Mouse (Mus musculus) olfactory bulb, adult 2 months (tissue): ENCODE measurements around the gene Onecut1. TPM values are rescaled to one million over a fixed set of nuclear protein-coding genes. Genes with fewer than 3 reads are reported as not detected.

Source experiments
- H3K27ac ChIP-seq: fragments of 200-500 bp; 2 replicates; pipeline ENCODE4 v1.5.1; 2012; ENCODE audit warnings: low read depth, low read length; ENCODE audit not compliant: insufficient read depth
- H3K4me1 ChIP-seq: fragments of 200-500 bp; 2 replicates; pipeline ENCODE4 v1.6.1; 2012; ENCODE audit warnings: low read length; ENCODE audit not compliant: control insufficient read depth, insufficient read depth
- H3K4me3 ChIP-seq: fragments of 200-500 bp; 2 replicates; pipeline ENCODE4 v1.5.1; 2012; ENCODE audit warnings: mild to moderate bottlenecking, low read depth, low read length, moderate library complexity; ENCODE audit not compliant: insufficient read depth
- CTCF ChIP-seq: fragments of 200-500 bp; IDR thresholded peaks from 2 replicates; pipeline ENCODE4 v1.5.1; 2012; ENCODE audit warnings: low read depth, mild to moderate bottlenecking, low read length, moderate library complexity; ENCODE audit not compliant: insufficient read depth
- POLR2A ChIP-seq: fragments of 200-500 bp; IDR thresholded peaks from 2 replicates; pipeline ENCODE4 v1.6.1; 2012; ENCODE audit warnings: mild to moderate bottlenecking, low read depth, low read length, moderate library complexity; ENCODE audit not compliant: insufficient read depth
- WGBS: fragments of 180-500 bp; shearing (Covaris S2); methylation state at CpG from one replicate; pipeline ENCODE4 v1.1.7; 2018; 5-methylcytosine and 5-hydroxymethylcytosine counted together
- polyA plus RNA-seq: library from polyadenylated mRNA; stranded (reverse); fragments of >200 nt; gene quantifications from 2 replicates; pipeline ENCODE4 v1.2.4, GENCODE M21; 2012; ENCODE audit warnings: low replicate concordance; ENCODE audit not compliant: missing spikeins, insufficient read depth, insufficient read length

The Onecut1 gene
- polyA plus RNA-seq, 1 experiment, result not detected

DNA sequence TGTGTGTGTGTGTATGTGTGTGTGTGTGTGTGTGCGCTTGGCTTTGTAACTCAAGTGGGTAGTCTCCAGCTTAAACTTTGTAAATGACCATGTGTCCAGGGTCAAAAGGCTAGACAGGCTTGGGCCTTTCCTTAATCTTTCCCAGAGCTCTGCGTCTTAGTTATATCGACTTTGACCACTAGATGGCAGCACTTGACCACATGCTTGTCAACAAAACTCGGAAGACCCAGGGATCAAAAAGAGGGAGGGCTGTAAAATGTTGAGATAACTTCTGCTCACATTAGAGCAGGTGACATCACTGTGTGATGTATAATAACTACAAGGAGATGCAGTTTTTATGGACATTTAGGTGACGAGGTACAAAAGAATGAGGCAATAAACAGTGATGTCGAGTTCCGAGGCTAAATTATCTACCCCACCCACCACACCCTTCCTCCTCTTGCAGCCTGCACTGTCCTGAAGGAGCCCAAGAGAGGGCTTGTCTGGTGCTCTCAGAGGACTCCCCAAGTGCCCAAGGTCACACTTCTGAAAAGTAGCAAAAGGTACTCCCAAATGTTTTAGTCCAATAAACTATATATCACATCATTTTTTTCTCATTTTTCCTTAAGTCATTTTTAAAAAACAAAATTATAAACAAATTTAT, 43.3 kb downstream of the Onecut1 start:
- Histone ChIP-seq H3K4me1 (peaks cover 15% of the 10 kb centered on the region), H3K4me3 (no peak overlapping the region), H3K27ac (no peak overlapping the region)
- no peak for TF ChIP-seq CTCF
- no peak for TF ChIP-seq POLR2A
- WGBS, result 5% methylated on average over 7 of the region's 7 CpGs

DNA sequence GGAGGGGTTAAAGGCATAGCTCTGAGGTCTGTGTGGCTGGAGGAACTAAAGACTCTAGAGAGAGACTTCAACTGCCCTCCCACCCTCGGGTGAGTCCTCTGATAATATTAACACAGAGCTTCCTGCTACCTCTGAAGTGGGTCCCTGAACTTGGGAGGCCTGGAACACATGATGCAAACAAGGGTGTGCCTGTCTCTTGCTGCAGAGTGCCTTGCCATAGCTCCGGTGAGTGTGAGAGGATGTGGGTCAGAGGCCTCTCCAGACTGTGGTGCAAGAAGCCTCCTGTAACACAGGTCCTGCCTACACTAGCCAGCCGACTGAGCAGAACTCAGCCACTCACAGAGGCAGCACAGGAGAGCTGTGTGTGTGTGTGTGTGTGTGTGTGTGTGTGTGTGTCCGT, 45.2 kb downstream of the Onecut1 start:
- no peak overlapping the region for H3K27ac ChIP-seq
- WGBS, result 57% methylated on average over 4 of the region's 4 CpGs
- TF ChIP-seq CTCF (no peak), POLR2A (no peak)
- no peak overlapping the region for H3K4me3 ChIP-seq
- H3K4me1 ChIP-seq, result peaks cover 19% of the 10 kb centered on the region

DNA sequence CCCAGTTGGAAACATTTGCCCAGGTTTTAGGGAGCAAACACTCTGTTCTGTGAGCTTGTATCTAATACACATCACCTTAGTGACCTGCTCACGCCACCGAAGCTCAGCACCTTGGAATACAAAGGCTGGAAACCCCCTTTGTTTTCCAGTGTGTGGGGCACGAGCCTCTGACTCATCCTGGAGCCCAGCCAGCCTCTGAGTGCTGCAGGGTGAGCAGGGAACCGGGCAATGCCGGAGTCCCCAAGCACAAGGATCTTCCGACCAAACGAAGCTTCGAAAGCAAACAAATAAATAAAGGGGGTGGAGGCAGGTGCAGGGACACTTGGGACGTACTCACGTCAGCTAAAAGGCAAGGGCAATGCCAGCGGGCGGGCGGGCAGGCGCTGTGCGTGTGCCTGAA, 47.5 kb downstream of the Onecut1 start:
- no peak overlapping the region for H3K4me3 ChIP-seq
- 37% methylated on average over 15 of the region's 15 CpGs for WGBS
- no peak for TF ChIP-seq CTCF
- no peak for TF ChIP-seq POLR2A
- no peak overlapping the region for H3K27ac ChIP-seq
- peaks cover 19% of the 10 kb centered on the region for H3K4me1 ChIP-seq

DNA sequence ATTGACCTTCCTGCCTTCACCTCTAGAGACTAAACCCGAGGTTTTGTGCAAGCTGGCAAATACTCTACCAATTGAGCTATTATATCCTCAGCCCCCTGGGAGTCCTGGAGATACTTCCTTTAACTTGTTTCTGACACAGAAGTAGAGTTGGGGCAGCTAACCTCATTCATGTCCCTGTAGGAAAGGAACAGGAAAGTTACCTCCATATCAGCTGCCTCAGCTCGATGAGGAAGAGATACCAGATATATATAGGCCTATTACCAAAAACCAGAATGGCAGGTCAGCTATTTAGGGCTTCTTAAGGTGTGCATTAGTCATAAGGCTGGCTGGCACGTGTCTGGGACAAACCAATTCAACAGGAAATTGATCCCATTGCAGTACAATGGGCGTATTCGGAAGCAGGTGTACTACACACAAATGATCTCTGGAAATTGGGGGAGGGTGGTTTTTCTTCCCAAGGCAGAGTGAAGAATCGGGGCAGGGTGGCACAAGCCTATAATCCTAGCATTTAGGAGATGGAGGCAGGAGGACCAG, 48.6 kb downstream of the Onecut1 start:
- H3K4me1 ChIP-seq, result peaks cover 17% of the 10 kb centered on the region
- no peak overlapping the region for H3K27ac ChIP-seq
- WGBS, result 89% methylated on average over 6 of the region's 6 CpGs
- no peak overlapping the region for H3K4me3 ChIP-seq
- TF ChIP-seq CTCF (no peak), POLR2A (no peak)

DNA sequence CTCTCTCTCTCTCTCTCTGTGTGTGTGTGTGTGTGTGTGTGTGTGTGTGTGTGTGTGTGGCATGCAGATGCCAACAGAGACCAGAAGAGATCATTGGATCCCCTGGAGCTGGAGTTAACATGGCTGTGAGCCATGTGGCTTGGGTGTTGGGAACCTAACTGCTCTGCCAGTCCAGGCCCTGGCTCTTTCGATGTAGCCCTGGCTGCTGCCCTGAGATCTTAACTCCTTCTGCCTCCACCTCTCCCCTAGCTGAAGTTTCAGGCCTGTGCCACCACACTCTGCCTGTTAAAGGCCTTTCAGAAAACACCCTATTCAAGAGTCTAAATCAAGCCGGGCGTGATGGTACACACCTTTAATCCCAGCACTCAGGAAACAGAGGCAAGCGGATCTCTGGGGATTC, 49.7 kb downstream of the Onecut1 start:
- Histone ChIP-seq H3K4me3 (no peak overlapping the region), H3K4me1 (peaks cover 17% of the 10 kb centered on the region), H3K27ac (no peak overlapping the region)
- TF ChIP-seq CTCF (no peak), POLR2A (no peak)
- WGBS, result 74% methylated on average over 4 of the region's 4 CpGs

DNA sequence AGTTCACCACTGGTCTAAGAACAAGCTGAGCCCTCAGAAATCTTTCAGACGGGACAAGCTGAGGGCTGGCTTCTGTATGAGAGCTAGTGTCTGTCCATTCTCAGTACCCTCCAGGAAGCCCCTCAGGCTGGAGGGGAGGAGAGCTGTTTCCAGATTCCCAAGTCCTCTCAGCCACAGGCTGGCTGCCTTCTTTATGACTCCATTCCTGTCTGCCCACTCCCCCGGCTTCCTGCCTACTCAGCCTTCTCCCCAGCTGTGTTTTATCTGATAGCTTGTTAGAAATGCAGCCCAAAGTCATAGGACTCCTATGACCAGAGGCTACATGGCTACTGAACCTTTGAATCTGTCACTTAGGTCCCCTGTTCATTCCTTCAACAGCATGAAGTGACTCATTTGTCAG, 50.2 kb downstream of the Onecut1 start:
- Histone ChIP-seq H3K4me3 (no peak overlapping the region), H3K4me1 (peaks cover 17% of the 10 kb centered on the region), H3K27ac (no peak overlapping the region)
- WGBS, result 68% methylated on average over 2 of the region's 2 CpGs
- no peak for TF ChIP-seq CTCF
- TF ChIP-seq POLR2A, result no peak

DNA sequence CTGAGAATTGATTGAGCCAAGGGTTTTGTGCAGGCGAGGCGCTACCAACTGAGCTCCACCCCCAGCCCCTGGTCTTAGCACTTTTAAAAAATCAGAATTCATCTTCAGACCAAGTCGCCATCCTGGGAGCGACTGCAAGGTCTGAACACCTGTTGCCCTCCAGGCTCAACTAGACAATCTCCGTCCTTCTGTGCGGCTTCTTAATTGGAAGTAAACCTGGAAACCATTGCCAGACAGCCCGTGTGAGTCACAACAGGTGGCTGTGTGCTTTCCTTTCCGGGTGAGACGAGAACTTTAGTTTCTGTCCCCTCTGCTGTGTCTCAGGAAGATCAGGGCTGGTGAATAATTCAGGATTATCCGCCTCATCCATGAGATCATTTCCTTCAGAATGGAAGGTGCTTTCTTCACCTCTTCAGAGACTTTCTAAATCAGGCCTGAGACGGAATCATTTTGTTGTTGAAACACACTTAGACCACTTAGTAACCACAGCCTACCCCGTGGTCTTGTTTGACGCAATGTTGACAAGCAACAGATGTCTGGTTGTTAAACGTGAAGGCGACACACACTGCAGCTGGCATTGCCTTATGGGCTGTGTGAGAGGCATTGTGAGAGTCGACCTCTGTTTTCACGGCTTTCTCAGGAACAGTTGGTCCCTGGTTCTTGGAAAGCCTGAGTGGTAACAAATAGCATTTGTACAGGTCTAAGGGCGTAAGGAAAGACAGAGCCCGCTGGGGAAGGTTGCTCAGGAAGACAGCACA, 51.1 kb downstream of the Onecut1 start:
- Histone ChIP-seq H3K4me1 (peaks cover 17% of the 10 kb centered on the region), H3K4me3 (no peak overlapping the region), H3K27ac (no peak overlapping the region)
- TF ChIP-seq CTCF (no peak), POLR2A (no peak)
- WGBS, result 72% methylated on average over 19 of the region's 19 CpGs

DNA sequence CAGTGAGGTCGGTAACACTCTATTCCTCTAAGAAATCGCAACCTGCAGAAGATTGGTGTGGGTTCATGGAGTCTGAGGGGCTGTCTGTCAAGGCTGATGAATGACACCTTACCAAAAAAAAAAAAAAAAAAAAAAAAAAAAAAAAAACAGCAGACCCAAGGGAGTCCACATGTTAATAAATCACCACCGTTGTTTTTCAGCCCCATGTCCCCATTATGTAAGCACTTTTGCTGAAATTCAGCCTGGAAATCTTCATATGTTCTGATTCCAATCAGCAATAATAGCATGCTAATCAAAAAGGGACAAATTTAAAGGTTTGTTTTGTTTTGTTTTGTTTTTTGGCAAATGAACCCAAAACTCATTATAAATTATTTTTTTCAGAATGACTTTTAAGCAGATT, 53.9 kb downstream of the Onecut1 start:
- TF ChIP-seq POLR2A (no peak), CTCF (no peak)
- Histone ChIP-seq H3K27ac (no peak overlapping the region), H3K4me3 (no peak overlapping the region), H3K4me1 (peaks cover 7% of the 10 kb centered on the region; the same call in 1 of the 2 replicates)
- WGBS, result 89% methylated on average over 3 of the region's 3 CpGs

DNA sequence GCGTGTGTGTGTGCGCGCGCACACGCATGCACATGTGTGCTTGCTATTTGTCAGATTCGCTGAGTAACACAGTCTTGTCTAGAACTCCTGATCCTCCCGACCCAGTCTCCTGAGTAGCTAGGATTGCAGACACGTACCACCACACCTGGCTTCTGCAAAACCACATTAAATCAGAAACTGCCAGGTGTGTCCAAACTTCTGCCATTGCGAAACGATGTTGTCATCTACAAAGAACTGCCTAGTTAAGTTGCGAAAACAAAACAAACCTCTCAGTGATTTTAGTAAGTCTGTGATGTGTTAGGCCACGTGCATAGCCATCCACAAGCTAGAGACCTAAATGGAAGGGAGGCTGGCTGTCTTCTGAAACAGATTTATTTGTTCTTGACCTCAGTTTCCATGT, 58.7 kb downstream of the Onecut1 start:
- 87% methylated on average over 12 of the region's 12 CpGs for WGBS

More for the DNA sequence above, 58.7 kb downstream of the Onecut1 start:
- Histone ChIP-seq H3K4me1 (peaks cover under 1% of the 10 kb centered on the region; the same call in 1 of the 2 replicates), H3K4me3 (no peak overlapping the region), H3K27ac (no peak overlapping the region)
- TF ChIP-seq POLR2A (no peak), CTCF (no peak)
